Mouse (Mus musculus) midbrain, embryonic 14.5 days (tissue): ENCODE measurements around the gene Slc24a2. TPM values are rescaled to one million over a fixed set of nuclear protein-coding genes. Genes with fewer than 3 reads are reported as not detected.
A peak's percentile ranks its signal among the peaks of the same experiment; 100 is the strongest.

Experiments
- ATAC-seq: fragments of 200-750 bp; cut with Nextera tagmentation; 2 replicates; pipeline ENCODE4 v1.8.0; 2017; ENCODE audit warnings: moderate number of reproducible peaks, moderate library complexity; ENCODE audit not compliant: low FRiP score, low TSS enrichment
- DNase-seq: peaks from one replicate; pipeline ENCODE4 v3.0.0-alpha.2; 2015
- H3K27ac ChIP-seq: fragments of 300-500 bp; sonication (generic); replicated peaks from 2 replicates; pipeline ENCODE4 v1.5.1; 2014; ENCODE audit warnings: mild to moderate bottlenecking, low read depth, low read length, moderate library complexity
- H3K27me3 ChIP-seq: fragments of 300-500 bp; sonication (generic); 2 replicates; pipeline ENCODE4 v1.6.1; 2014; ENCODE audit warnings: low read length, control low read depth, mixed read lengths; ENCODE audit not compliant: control insufficient read depth, insufficient read depth
- H3K36me3 ChIP-seq: fragments of 300-500 bp; sonication (generic); 2 replicates; pipeline ENCODE4 v1.6.1; 2014; ENCODE audit warnings: low read length, control low read depth; ENCODE audit not compliant: control insufficient read depth, insufficient read depth
- H3K4me1 ChIP-seq: fragments of 300-500 bp; sonication (generic); 2 replicates; pipeline ENCODE4 v1.6.1; 2014; ENCODE audit warnings: mild to moderate bottlenecking, antibody characterized with exemption, low read length, control low read depth; ENCODE audit not compliant: control insufficient read depth, insufficient read depth
- H3K4me2 ChIP-seq: fragments of 300-500 bp; sonication (generic); 2 replicates; pipeline ENCODE4 v1.6.1; 2014; ENCODE audit warnings: mild to moderate bottlenecking, low read length, moderate library complexity
- H3K4me3 ChIP-seq: fragments of 300-500 bp; sonication (generic); replicated peaks from 2 replicates; pipeline ENCODE4 v1.5.1; 2014; ENCODE audit warnings: low read depth, low read length
- H3K9ac ChIP-seq: fragments of 300-500 bp; sonication (generic); replicated peaks from 2 replicates; pipeline ENCODE4 v1.6.1; 2014; ENCODE audit warnings: mild to moderate bottlenecking, low read length, moderate library complexity
- H3K9me3 ChIP-seq: fragments of 300-500 bp; sonication (generic); 2 replicates; pipeline ENCODE4 v1.6.1; 2016; ENCODE audit warnings: low read length, control low read depth, mixed read lengths; ENCODE audit not compliant: control insufficient read depth
- WGBS: fragments of 180-500 bp; shearing (Covaris S2); extraction: QIAGEN DNeasy Blood & Tissue Kit; methylation state at CpG from one replicate; pipeline ENCODE4 v1.1.7; 2014; 5-methylcytosine and 5-hydroxymethylcytosine counted together
- polyA plus RNA-seq: library from polyadenylated mRNA; unstranded; fragments of >200 nt; fragmentation: Nextera tagmentation; extraction: Ambion mirVana; gene quantifications from 2 replicates; pipeline ENCODE4 v1.2.1, GENCODE M21; 2014

Slc24a2 gene
- polyA plus RNA-seq, 1 experiment from 2014 or later, result 4.0 TPM

- no peak overlapping the region for H3K4me2 ChIP-seq
- ATAC-seq (no peak), DNase-seq (no peak)
- H3K36me3 ChIP-seq, result no peaks in the 10 kb centered on the region
- WGBS, result 78% methylated on average over 3 of the region's 3 CpGs
- H3K4me3 ChIP-seq, result no peak overlapping the region
- no peak overlapping the region for H3K27ac ChIP-seq
- no peaks in the 10 kb centered on the region for H3K4me1 ChIP-seq
- no peaks in the 10 kb centered on the region for H3K27me3 ChIP-seq
- H3K9me3 ChIP-seq, result no peaks in the 10 kb centered on the region
- H3K9ac ChIP-seq, result no peak overlapping the region
Observed at GRCm38 (mm10) chr4:87049061-87049460, 181.2 kb downstream of the Slc24a2 start.

DNA sequence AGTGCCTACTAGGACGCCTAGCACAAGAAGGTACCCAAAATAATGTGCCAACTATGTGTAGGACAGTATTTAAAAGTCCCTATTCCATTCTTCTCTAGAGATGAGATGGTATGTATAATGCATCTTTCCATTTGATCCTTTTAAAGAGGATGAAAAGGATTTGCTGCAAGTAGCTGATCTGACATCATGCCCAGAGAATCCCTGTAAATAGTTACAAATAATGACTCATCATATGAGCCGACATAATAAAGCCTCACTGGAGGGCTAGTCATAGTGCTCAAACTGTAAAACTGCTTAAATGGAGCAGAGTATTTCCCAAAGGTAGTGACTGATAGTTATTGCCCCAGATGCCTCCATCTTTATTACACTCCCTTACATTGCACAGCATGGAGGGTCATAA, 183.1 kb downstream of the Slc24a2 start:
- DNase-seq (no peak), ATAC-seq (no peak)
- Histone ChIP-seq H3K4me3 (no peak overlapping the region), H3K4me2 (no peak overlapping the region), H3K27ac (no peak overlapping the region), H3K27me3 (no peaks in the 10 kb centered on the region), H3K9me3 (no peaks in the 10 kb centered on the region), H3K9ac (no peak overlapping the region), H3K36me3 (no peaks in the 10 kb centered on the region), H3K4me1 (no peaks in the 10 kb centered on the region)
- 86% methylated on average over 2 of the region's 2 CpGs for WGBS

DNA sequence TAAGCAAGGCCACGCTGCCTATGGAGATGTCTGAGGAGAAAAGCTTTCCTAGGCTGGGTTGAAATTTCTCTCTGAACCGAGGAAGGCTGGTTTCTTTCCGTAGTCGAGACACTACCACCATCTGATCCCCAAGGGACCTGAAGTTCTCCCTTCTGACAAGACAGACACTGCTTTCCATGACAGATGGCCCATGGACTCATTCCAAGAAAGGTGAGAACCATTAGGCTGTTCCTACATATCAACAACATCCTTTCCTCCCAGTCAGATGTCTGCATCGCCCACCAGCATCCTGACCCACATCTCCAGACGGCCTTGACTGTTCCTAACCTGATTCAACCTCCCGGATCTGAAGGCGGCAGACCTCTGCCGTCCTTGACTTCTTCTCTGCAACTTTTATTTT, 187.0 kb downstream of the Slc24a2 start:
- Histone ChIP-seq H3K9me3 (no peaks in the 10 kb centered on the region), H3K36me3 (no peaks in the 10 kb centered on the region), H3K27ac (no peak overlapping the region), H3K4me3 (no peak overlapping the region), H3K27me3 (no peaks in the 10 kb centered on the region), H3K4me1 (no peaks in the 10 kb centered on the region), H3K4me2 (no peak overlapping the region), H3K9ac (no peak overlapping the region)
- no peak for ATAC-seq
- 94% methylated on average over 9 of the region's 9 CpGs for WGBS
- DNase-seq, result no peak

- no peak overlapping the region for H3K4me2 ChIP-seq
- DNase-seq, result no peak
- no peaks in the 10 kb centered on the region for H3K4me1 ChIP-seq
- ATAC-seq, result no peak
- no peaks in the 10 kb centered on the region for H3K36me3 ChIP-seq
- no peak overlapping the region for H3K27ac ChIP-seq
- 81% methylated on average over 7 of the region's 7 CpGs for WGBS
- H3K27me3 ChIP-seq, result no peaks in the 10 kb centered on the region
- no peak overlapping the region for H3K9ac ChIP-seq
- no peak overlapping the region for H3K4me3 ChIP-seq
- H3K9me3 ChIP-seq, result no peaks in the 10 kb centered on the region
Observed at GRCm38 (mm10) chr4:87041412-87041997, 188.8 kb downstream of the Slc24a2 start.

GRCm38 (mm10) chr4:87037592-87037991, 192.7 kb downstream of the Slc24a2 start:
- no peaks in the 10 kb centered on the region for H3K9me3 ChIP-seq
- peak; percentile 69 for DNase-seq
- no peak overlapping the region for H3K27ac ChIP-seq
- 77% methylated on average over 4 of the region's 4 CpGs for whole genome bisulfite sequencing
- H3K9ac ChIP-seq, result no peak overlapping the region
- no peaks in the 10 kb centered on the region for H3K36me3 ChIP-seq
- no peak; the same call in 1 of the 2 replicates for ATAC-seq
- H3K4me1 ChIP-seq, result no peaks in the 10 kb centered on the region
- H3K27me3 ChIP-seq, result no peaks in the 10 kb centered on the region
- no peak overlapping the region for H3K4me2 ChIP-seq
- no peak overlapping the region for H3K4me3 ChIP-seq

GRCm38 (mm10) chr4:87036507-87036906, 193.8 kb downstream of the Slc24a2 start:
- Histone ChIP-seq H3K27ac (no peak overlapping the region), H3K4me1 (no peaks in the 10 kb centered on the region), H3K36me3 (no peaks in the 10 kb centered on the region), H3K9me3 (no peaks in the 10 kb centered on the region), H3K27me3 (no peaks in the 10 kb centered on the region), H3K9ac (no peak overlapping the region), H3K4me2 (no peak overlapping the region), H3K4me3 (no peak overlapping the region)
- WGBS, result 51% methylated on average over 5 of the region's 5 CpGs
- no peak for ATAC-seq
- DNase-seq, result no peak

DNA sequence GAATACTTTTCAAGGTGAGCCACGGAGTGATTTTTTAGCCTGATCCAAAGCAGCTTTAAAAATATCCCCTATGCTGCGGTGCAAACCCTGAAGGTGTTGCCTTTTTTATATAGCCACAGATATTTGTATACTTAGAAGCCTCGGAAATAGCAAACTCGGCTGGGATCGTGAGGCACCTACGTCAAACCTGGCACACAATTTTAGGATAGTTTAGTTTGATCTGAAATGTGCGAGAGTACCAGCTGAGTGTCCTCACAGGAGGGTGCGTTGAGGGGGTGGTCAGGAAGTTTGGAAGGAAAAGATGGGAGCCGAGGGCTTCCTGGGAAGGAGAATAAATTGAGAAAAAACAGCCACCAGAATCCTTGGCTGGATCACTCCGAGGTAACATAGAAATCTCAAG, 194.6 kb downstream of the Slc24a2 start:
- H3K9ac ChIP-seq, result no peak overlapping the region
- H3K36me3 ChIP-seq, result no peaks in the 10 kb centered on the region
- no peak overlapping the region for H3K27ac ChIP-seq
- H3K27me3 ChIP-seq, result no peaks in the 10 kb centered on the region
- H3K4me2 ChIP-seq, result no peak overlapping the region
- H3K4me3 ChIP-seq, result no peak overlapping the region
- WGBS, result 93% methylated on average over 10 of the region's 10 CpGs
- no peaks in the 10 kb centered on the region for H3K9me3 ChIP-seq
- H3K4me1 ChIP-seq, result no peaks in the 10 kb centered on the region
- no peak for ATAC-seq
- no peak for DNase-seq

GRCm38 (mm10) chr4:87032632-87033031, 197.6 kb downstream of the Slc24a2 start:
- H3K9me3 ChIP-seq, result no peaks in the 10 kb centered on the region
- no peaks in the 10 kb centered on the region for H3K27me3 ChIP-seq
- no peak overlapping the region for H3K9ac ChIP-seq
- H3K4me3 ChIP-seq, result no peak overlapping the region
- no peaks in the 10 kb centered on the region for H3K36me3 ChIP-seq
- WGBS, result 84% methylated on average over 8 of the region's 8 CpGs
- DNase-seq (no peak), ATAC-seq (no peak)
- H3K27ac ChIP-seq, result no peak overlapping the region
- no peak overlapping the region for H3K4me2 ChIP-seq
- H3K4me1 ChIP-seq, result no peaks in the 10 kb centered on the region

- H3K27ac ChIP-seq, result no peak overlapping the region
- DNase-seq, result no peak
- no peaks in the 10 kb centered on the region for H3K9me3 ChIP-seq
- H3K4me1 ChIP-seq, result no peaks in the 10 kb centered on the region
- no peak for ATAC-seq
- H3K4me2 ChIP-seq, result no peak overlapping the region
- H3K27me3 ChIP-seq, result no peaks in the 10 kb centered on the region
- no peaks in the 10 kb centered on the region for H3K36me3 ChIP-seq
- WGBS, result 93% methylated on average over 2 of the region's 2 CpGs
- no peak overlapping the region for H3K4me3 ChIP-seq
- no peak overlapping the region for H3K9ac ChIP-seq
Observed at GRCm38 (mm10) chr4:87031076-87031475, 199.2 kb downstream of the Slc24a2 start.
